Mouse (Mus musculus) embryonic facial prominence, embryonic 15.5 days (tissue): ENCODE data around the gene Gm10842. TPM values are rescaled to one million over a fixed set of nuclear protein-coding genes. Genes with fewer than 3 reads are reported as not detected.
A peak's percentile ranks its signal among the peaks of the same experiment; 100 is the strongest.

Experiments used
- ATAC-seq: fragments of 200-750 bp; cut with Nextera tagmentation; 2 replicates; pipeline ENCODE4 v1.8.0; 2017; ENCODE audit warnings: low read depth, moderate TSS enrichment; ENCODE audit not compliant: insufficient number of reproducible peaks, low FRiP score, low TSS enrichment
- H3K27ac ChIP-seq: fragments of 300-500 bp; sonication (generic); replicated peaks from 2 replicates; pipeline ENCODE4 v1.5.1; 2015; ENCODE audit warnings: mild to moderate bottlenecking, inconsistent platforms
- H3K27me3 ChIP-seq: fragments of 300-500 bp; sonication (generic); 2 replicates; pipeline ENCODE4 v1.6.1; 2015; ENCODE audit warnings: inconsistent platforms
- H3K36me3 ChIP-seq: fragments of 300-500 bp; sonication (generic); 2 replicates; pipeline ENCODE4 v1.6.1; 2015; ENCODE audit warnings: mild to moderate bottlenecking, inconsistent platforms
- H3K4me1 ChIP-seq: fragments of 300-500 bp; sonication (generic); 2 replicates; pipeline ENCODE4 v1.6.1; 2015; ENCODE audit warnings: inconsistent platforms
- H3K4me2 ChIP-seq: fragments of 300-500 bp; sonication (generic); replicated peaks from 2 replicates; pipeline ENCODE4 v1.6.1; 2015; ENCODE audit warnings: mild to moderate bottlenecking, inconsistent platforms
- H3K4me3 ChIP-seq: fragments of 300-500 bp; sonication (generic); replicated peaks from 2 replicates; pipeline ENCODE4 v1.5.1; 2015; ENCODE audit warnings: mild to moderate bottlenecking, inconsistent platforms
- H3K9ac ChIP-seq: fragments of 300-500 bp; sonication (generic); 2 replicates; pipeline ENCODE4 v1.6.1; 2015; ENCODE audit warnings: inconsistent platforms
- H3K9me3 ChIP-seq: fragments of 300-500 bp; sonication (generic); replicated peaks from 2 replicates; pipeline ENCODE4 v1.6.1; 2016; ENCODE audit warnings: inconsistent platforms
- WGBS: fragments of 180-500 bp; shearing (Covaris S2); methylation state at CpG from one replicate; pipeline ENCODE4 v1.1.7; 2015; 5-methylcytosine and 5-hydroxymethylcytosine counted together
- polyA plus RNA-seq: library from polyadenylated mRNA; unstranded; fragments of >200 nt; fragmentation: Nextera tagmentation; extraction: Ambion mirVana; gene quantifications from 2 replicates; pipeline ENCODE4 v1.2.1, GENCODE M21; 2015

The Gm10842 gene
- polyA plus RNA-seq, 1 experiment from 2014 or later: not detected

DNA sequence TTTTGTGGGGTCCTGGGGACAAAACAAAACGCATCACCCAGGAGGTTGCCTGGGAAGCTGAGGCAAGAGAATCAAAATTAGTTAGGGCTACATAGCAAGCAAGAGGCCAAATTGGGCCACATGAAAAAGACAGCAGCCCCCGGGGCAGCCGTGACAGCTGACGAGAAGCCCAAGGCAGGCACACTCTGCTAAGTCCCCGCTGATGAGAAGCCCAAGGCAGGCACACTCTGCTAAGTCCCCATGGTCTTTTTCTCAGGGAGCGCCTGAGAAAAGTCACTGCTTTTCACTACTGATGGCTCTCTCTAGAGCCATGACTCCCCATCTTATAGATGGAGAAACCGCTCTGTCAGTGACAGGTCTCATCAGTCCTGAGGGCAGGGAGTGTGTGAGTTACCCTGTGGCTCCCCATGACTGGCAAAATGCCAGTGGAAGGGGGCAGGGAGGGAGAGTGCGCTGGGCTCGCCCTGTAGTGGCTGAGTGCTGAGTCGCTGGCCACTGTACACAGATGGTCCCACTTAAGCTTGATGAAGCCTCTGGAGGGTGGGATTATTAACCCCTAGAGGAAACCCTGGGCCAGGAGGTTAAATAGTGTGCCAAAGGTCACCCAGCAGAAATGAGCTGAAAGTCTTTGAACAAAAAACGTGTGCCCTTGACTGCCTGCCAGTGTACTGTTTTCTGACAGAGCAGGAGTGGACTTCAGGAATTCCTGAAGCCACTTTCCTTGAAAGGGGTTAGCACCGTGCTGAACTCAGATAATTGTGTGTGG lies 6.6 kb downstream of the Gm10842 start:
- 0 out of 2 replicates have a peak, but pooled peaks have one; percentile 72 for ATAC-seq
- no peaks in the 10 kb centered on the region for H3K27me3 ChIP-seq
- H3K9ac ChIP-seq: no peak overlapping the region
- 8% methylated on average over 12 of the region's 12 CpGs for WGBS
- H3K27ac ChIP-seq: no peak overlapping the region
- H3K4me3 ChIP-seq: no peak overlapping the region
- H3K9me3 ChIP-seq: no peaks in the 10 kb centered on the region
- H3K36me3 ChIP-seq: no peaks in the 10 kb centered on the region
- peaks cover 19% of the 10 kb centered on the region; the same call in 1 of the 2 replicates for H3K4me1 ChIP-seq
- H3K4me2 ChIP-seq: no peak overlapping the region

DNA sequence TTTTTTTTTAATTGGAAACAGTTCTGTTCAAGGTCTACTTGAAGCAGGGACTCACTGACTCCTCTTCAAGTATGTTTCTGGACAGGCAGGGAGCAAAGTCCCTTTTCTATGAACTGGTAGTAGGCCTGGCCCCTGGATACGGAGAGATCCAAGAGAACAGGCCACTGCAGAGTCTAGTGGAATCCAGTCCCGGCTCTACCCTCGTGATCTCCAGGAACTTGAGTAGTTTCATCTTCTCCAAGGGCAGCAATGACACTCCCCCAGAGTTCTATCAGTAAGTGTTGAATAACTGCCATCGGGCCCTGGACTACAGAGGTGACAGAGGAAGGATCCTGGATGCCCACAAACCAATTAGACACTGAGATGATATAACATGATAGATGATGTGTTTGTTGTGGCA lies 9.2 kb downstream of the Gm10842 start:
- Histone ChIP-seq H3K27me3 (no peaks in the 10 kb centered on the region), H3K9me3 (no peaks in the 10 kb centered on the region), H3K4me1 (peaks cover 19% of the 10 kb centered on the region; the same call in 1 of the 2 replicates), H3K4me3 (no peak overlapping the region), H3K36me3 (no peaks in the 10 kb centered on the region), H3K27ac (no peak overlapping the region), H3K4me2 (no peak overlapping the region), H3K9ac (no peak overlapping the region)
- WGBS: 34% methylated on average over 4 of the region's 4 CpGs
- no peak for ATAC-seq

- Histone ChIP-seq H3K4me1 (peaks cover 12% of the 10 kb centered on the region; the same call in 1 of the 2 replicates), H3K4me3 (no peak overlapping the region), H3K27ac (no peak overlapping the region), H3K27me3 (no peaks in the 10 kb centered on the region), H3K4me2 (no peak overlapping the region), H3K9ac (no peak overlapping the region), H3K36me3 (no peaks in the 10 kb centered on the region), H3K9me3 (no peaks in the 10 kb centered on the region)
- 82% methylated on average over 19 of the region's 19 CpGs for WGBS
- ATAC-seq: no peak
Observed at GRCm38 (mm10) chr11:105156748-105157267, 10.1 kb downstream of the Gm10842 start.

GRCm38 (mm10) chr11:105158047-105158446 lies 11.4 kb downstream of the Gm10842 start:
- no peaks in the 10 kb centered on the region for H3K9me3 ChIP-seq
- H3K4me3 ChIP-seq: no peak overlapping the region

DNA sequence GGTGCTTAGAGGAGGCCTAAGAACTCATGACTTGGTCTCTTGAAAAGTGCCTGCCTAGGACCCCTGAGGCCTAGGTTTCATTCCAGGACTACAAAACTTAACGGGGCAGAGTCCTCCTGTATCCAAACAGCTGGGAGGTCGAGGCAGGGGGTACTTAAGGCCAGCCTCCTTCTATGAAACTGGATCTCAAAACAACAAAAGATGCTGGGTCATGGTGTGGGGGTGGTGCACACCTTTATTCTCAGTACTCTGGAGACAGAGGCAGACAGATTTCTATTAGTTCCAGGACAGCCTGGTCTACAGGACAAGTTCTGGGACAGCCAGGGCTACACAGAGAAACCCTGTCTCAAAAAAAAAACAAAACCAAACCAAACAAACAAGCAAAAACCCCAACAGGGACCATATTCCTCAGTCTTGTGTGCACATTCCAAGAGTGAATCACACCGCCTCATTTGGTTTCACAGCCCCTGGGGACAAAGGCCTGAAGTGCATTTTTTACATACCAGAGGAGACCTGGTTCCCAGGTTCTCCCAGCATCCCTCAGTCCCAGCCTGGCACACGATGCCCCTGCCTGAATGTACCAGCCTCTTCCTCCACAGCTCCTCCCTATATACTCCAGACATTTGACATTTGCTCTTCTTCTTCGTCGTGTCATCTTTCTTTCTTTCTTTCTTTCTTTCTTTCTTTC lies 13.1 kb downstream of the Gm10842 start:
- H3K4me2 ChIP-seq: no peak overlapping the region
- no peak for ATAC-seq
- H3K4me1 ChIP-seq: no peaks in the 10 kb centered on the region
- peaks cover 5% of the 10 kb centered on the region; the same call in 1 of the 2 replicates for H3K9me3 ChIP-seq
- WGBS: 50% methylated on average over 6 of the region's 6 CpGs
- no peak overlapping the region for H3K27ac ChIP-seq
- no peak overlapping the region for H3K4me3 ChIP-seq
- H3K9ac ChIP-seq: no peak overlapping the region
- H3K36me3 ChIP-seq: no peaks in the 10 kb centered on the region
- no peaks in the 10 kb centered on the region for H3K27me3 ChIP-seq

More at GRCm38 (mm10) chr11:105158047-105158446, 11.4 kb downstream of the Gm10842 start:
- peaks cover 9% of the 10 kb centered on the region; the same call in 1 of the 2 replicates for H3K4me1 ChIP-seq
- H3K4me2 ChIP-seq: no peak overlapping the region
- H3K9ac ChIP-seq: no peak overlapping the region
- no peak overlapping the region for H3K27ac ChIP-seq
- no peak for ATAC-seq
- H3K36me3 ChIP-seq: no peaks in the 10 kb centered on the region
- no peaks in the 10 kb centered on the region for H3K27me3 ChIP-seq

GRCm38 (mm10) chr11:105161411-105161810 lies 14.7 kb downstream of the Gm10842 start:
- no peaks in the 10 kb centered on the region for H3K27me3 ChIP-seq
- no peaks in the 10 kb centered on the region for H3K36me3 ChIP-seq
- H3K4me3 ChIP-seq: no peak overlapping the region
- 89% methylated on average over 2 of the region's 2 CpGs for WGBS
- H3K27ac ChIP-seq: no peak overlapping the region
- ATAC-seq: no peak
- H3K9ac ChIP-seq: no peak overlapping the region
- peaks cover 5% of the 10 kb centered on the region; the same call in 1 of the 2 replicates for H3K9me3 ChIP-seq
- H3K4me1 ChIP-seq: no peaks in the 10 kb centered on the region
- no peak overlapping the region for H3K4me2 ChIP-seq

DNA sequence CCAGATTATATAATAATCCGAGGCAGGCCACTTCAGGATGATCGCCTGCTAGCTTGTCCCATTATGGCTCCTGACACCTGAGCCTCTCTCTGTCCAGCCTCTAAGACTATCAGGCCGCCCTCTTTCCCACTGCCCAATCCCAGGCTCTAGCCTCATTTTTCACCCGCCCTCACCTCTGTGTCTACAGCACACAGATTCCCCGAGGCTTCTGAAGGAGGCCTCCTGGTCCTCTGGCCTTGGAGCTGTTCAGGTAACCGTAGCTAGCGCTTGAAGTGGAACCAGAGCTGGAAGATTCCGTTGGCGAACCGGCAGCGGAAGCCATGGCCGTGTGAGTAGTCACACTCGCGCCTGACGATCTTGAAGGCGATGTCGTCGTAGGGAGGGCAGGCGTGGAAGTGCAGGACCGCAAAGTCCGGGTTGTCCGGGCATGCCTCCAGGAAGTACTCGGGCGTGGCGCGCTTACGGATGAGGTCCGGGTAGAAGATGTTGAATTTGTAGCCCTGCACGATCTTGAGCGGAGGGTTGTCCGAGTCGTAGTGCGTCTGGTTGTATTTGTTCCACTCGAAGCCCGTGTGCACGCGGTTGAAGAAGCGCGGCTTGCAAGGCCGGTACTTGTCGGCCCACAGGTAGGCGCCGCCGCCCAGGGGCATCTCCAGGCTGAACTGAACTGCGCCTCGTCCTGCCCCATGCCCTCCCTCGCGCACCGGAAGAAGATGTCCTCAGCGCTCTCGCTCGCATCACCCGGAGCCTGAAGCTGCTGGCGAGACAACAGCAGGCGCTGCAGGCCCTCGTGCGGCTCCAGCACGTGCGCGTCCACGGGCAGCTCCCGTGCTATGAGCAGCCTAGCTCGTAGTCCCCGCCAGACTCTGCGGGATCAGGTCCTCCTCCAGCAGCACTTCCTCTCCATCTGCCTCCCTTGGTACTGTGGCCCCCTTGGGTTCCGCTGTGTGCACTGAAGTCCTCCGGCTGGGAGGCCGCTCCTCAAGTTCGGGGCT lies 18.1 kb downstream of the Gm10842 start:
- no peak overlapping the region for H3K27ac ChIP-seq
- no peak for ATAC-seq
- 82% methylated on average over 69 of the region's 69 CpGs for WGBS
- no peak overlapping the region for H3K4me3 ChIP-seq
- H3K36me3 ChIP-seq: no peaks in the 10 kb centered on the region
- no peaks in the 10 kb centered on the region for H3K27me3 ChIP-seq
- H3K9me3 ChIP-seq: peaks cover 5% of the 10 kb centered on the region; the same call in 1 of the 2 replicates
- H3K9ac ChIP-seq: no peak overlapping the region
- H3K4me2 ChIP-seq: no peak overlapping the region
- no peaks in the 10 kb centered on the region for H3K4me1 ChIP-seq

DNA sequence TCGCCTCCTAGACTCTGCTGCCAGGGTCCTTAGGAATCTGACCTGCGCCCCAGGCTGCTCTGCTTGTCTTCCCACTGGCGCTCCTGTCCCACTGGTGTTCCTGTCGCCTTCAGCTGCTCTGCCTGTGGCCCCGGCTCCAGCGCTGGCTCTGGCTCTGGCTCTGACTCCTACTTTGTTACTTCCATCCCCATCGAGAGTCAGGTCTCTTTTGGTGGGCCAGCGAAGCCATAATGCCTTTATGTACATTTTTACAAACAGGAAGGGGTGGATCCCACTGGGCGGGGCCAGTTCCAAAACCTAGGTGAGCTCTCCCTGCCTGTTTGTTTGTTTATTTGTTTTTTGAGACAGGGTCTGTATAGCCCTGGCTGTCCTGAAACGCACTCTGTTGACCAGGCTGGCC lies 20.1 kb downstream of the Gm10842 start:
- H3K9ac ChIP-seq: no peak overlapping the region
- peaks cover 5% of the 10 kb centered on the region; the same call in 1 of the 2 replicates for H3K9me3 ChIP-seq
- WGBS: 91% methylated on average over 10 of the region's 10 CpGs
- no peak overlapping the region for H3K27ac ChIP-seq
- H3K4me1 ChIP-seq: no peaks in the 10 kb centered on the region
- no peaks in the 10 kb centered on the region for H3K36me3 ChIP-seq
- H3K27me3 ChIP-seq: no peaks in the 10 kb centered on the region
- no peak for ATAC-seq
- no peak overlapping the region for H3K4me3 ChIP-seq
- H3K4me2 ChIP-seq: no peak overlapping the region

- Histone ChIP-seq H3K9ac (no peak within 1 kb of the TSS), H3K4me2 (peak within 1 kb of the TSS; percentile 76), H3K4me3 (peak within 1 kb of the TSS; percentile 68; the same call in 1 of the 2 replicates), H3K4me1 (peaks cover 17% of the 10 kb centered on the region), H3K27me3 (no peaks in the 10 kb centered on the region), H3K9me3 (no peaks in the 10 kb centered on the region), H3K27ac (0 out of 2 replicates have a peak within 1 kb of the TSS, but pooled peaks have one; percentile 95), H3K36me3 (peaks cover 5% of the 10 kb centered on the region; the same call in 1 of the 2 replicates)
- 51% methylated on average over 2 of the region's 2 CpGs for WGBS
- no peak for ATAC-seq
Observed at GRCm38 (mm10) chr11:105178516-105178915, 31.8 kb downstream of the Gm10842 start, which contains the start of gene Tlk2. Gene Tlk2 (plus strand): TSS chr11:105178807.

DNA sequence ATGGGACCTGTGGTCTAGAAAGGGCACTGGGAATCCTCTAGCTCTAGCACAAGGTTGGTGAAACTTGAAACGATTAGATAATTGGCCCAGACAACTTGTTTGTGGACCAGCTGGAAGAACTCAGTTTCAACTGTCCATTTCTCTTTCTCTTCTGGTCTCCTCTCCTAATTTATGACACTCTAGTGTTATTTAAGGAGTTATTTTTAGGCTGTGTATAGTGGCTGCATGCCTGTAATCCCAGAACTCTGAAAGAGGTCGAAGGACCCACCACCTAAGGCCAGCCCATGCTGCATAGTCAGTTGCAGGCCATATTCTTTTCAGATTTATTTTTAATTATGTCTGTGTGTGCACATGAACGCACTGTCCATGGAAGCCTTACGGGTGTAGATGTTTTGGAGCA lies 32.8 kb downstream of the Gm10842 start:
- peaks cover 17% of the 10 kb centered on the region for H3K4me1 ChIP-seq
- no peaks in the 10 kb centered on the region for H3K27me3 ChIP-seq
- H3K27ac ChIP-seq: 0 out of 2 replicates have a peak overlapping the region, but pooled peaks have one; percentile 95
- 74% methylated on average over 4 of the region's 4 CpGs for WGBS
- H3K36me3 ChIP-seq: peaks cover 11% of the 10 kb centered on the region
- no peak overlapping the region for H3K9ac ChIP-seq
- H3K9me3 ChIP-seq: no peaks in the 10 kb centered on the region
- H3K4me2 ChIP-seq: peak overlapping the region; percentile 76
- H3K4me3 ChIP-seq: peak overlapping the region; percentile 68
- ATAC-seq: no peak
